Mouse (Mus musculus) intestine, postnatal 0 days (tissue): ENCODE measurements around the gene Stx8. TPM values are rescaled to one million over a fixed set of nuclear protein-coding genes. Genes with fewer than 3 reads are reported as not detected.

ENCODE experiments used
- ATAC-seq: fragments of 200-750 bp; cut with Nextera tagmentation; 2 replicates; pipeline ENCODE4 v1.8.0; 2017; ENCODE audit warnings: mild to moderate bottlenecking, moderate TSS enrichment, moderate library complexity
- H3K27ac ChIP-seq: fragments of 300-500 bp; sonication (generic); 2 replicates; pipeline ENCODE4 v1.5.1; 2014; ENCODE audit warnings: mild to moderate bottlenecking, low read depth, low read length, moderate library complexity
- H3K27me3 ChIP-seq: fragments of 300-500 bp; sonication (generic); replicated peaks from 2 replicates; pipeline ENCODE4 v1.6.1; 2014; ENCODE audit warnings: low read length, mixed read lengths; ENCODE audit not compliant: control insufficient read depth, insufficient read depth
- H3K36me3 ChIP-seq: fragments of 300-500 bp; sonication (generic); 2 replicates; pipeline ENCODE4 v1.6.1; 2014; ENCODE audit warnings: mild to moderate bottlenecking, moderate library complexity; ENCODE audit not compliant: control insufficient read depth, insufficient read depth
- H3K4me1 ChIP-seq: fragments of 300-500 bp; sonication (generic); replicated peaks from 2 replicates; pipeline ENCODE4 v1.6.1; 2014; ENCODE audit warnings: antibody characterized with exemption, low read length, mixed read lengths; ENCODE audit not compliant: control insufficient read depth, insufficient read depth
- H3K4me2 ChIP-seq: fragments of 300-500 bp; sonication (generic); replicated peaks from 2 replicates; pipeline ENCODE4 v1.6.1; 2014; ENCODE audit warnings: low read depth, mild to moderate bottlenecking, moderate library complexity
- H3K4me3 ChIP-seq: fragments of 300-500 bp; sonication (generic); 2 replicates; pipeline ENCODE4 v1.5.1; 2014; ENCODE audit warnings: low read depth, low read length
- H3K9ac ChIP-seq: fragments of 300-500 bp; sonication (generic); 2 replicates; pipeline ENCODE4 v1.6.1; 2014; ENCODE audit warnings: mild to moderate bottlenecking, low read depth, low read length
- H3K9me3 ChIP-seq: fragments of 300-500 bp; sonication (generic); 2 replicates; pipeline ENCODE4 v1.6.1; 2016; ENCODE audit warnings: mixed run types; ENCODE audit not compliant: control insufficient read depth
- CTCF ChIP-seq: sonication (generic); IDR thresholded peaks from 2 replicates; pipeline ENCODE4 v1.5.1; 2016; ENCODE audit warnings: low read depth, mild to moderate bottlenecking, control low read depth, antibody characterized with exemption, moderate library complexity
- WGBS: fragments of 180-500 bp; shearing (Covaris S2); extraction: QIAGEN DNeasy Blood & Tissue Kit; methylation state at CpG from one replicate; pipeline ENCODE4 v1.1.7; 2014; 5-methylcytosine and 5-hydroxymethylcytosine counted together
- polyA plus RNA-seq: library from polyadenylated mRNA; unstranded; fragments of >200 nt; fragmentation: Nextera tagmentation; extraction: Ambion mirVana; gene quantifications from 2 replicates; pipeline ENCODE4 v1.2.1, GENCODE M21; 2015

Gene Stx8
- polyA plus RNA-seq, 1 experiment from 2014 or later, result 79.1 TPM

DNA sequence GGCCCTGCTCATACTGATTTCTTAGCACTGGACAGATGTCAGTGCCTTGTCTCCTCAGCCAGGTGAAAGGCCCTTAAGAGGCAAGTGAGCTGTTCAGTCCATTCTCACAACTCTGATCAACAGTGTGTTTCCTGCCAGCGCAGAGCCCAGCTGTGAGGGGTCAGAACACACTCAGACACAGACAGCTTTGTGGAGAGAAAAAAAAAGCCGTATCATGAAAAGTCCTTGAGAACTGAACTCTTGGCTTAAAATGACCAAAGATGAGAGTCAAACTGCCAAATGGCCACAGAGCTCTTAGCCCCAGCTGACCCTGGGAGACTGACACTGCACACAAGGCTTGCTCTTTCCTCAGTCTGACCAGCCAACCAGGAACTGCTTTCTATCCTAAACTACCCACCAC, 242.0 kb downstream of the Stx8 start:
- H3K4me3 ChIP-seq, result no peak overlapping the region
- no peak for TF ChIP-seq CTCF

DNA sequence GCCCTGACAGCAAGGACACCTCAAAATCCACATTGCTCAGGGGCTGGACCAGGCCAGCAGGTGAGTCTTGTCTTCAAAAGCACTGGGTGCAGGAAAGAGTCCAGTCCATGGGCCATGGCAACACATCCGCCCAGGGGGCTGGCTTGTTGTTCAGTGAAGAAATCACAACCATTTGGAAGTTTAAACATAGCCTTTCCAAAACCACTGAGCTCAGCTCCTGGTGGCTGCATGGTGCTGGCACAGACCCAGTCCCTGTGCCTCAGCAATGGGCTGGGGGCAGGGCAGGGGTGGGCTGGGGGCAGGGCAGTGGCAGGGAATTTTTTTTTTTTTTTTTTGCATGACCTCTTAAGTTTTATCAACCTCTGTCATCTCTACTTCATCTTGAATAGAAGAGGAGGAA, 242.6 kb downstream of the Stx8 start:
- 61% methylated on average over 1 of the region's 1 CpGs for WGBS
- H3K27ac ChIP-seq, result no peak overlapping the region

More for the DNA sequence above, 242.0 kb downstream of the Stx8 start:
- no peaks in the 10 kb centered on the region for H3K27me3 ChIP-seq
- no peak overlapping the region for H3K4me2 ChIP-seq
- no peaks in the 10 kb centered on the region for H3K9me3 ChIP-seq
- H3K4me1 ChIP-seq, result no peaks in the 10 kb centered on the region
- no peak overlapping the region for H3K27ac ChIP-seq
- H3K9ac ChIP-seq, result no peak overlapping the region; the same call in 1 of the 2 replicates
- 0 out of 2 replicates have a peak, but pooled peaks cover 3% of the 10 kb centered on the region for H3K36me3 ChIP-seq
- no peak for ATAC-seq
- WGBS, result 71% methylated on average over 2 of the region's 2 CpGs

DNA sequence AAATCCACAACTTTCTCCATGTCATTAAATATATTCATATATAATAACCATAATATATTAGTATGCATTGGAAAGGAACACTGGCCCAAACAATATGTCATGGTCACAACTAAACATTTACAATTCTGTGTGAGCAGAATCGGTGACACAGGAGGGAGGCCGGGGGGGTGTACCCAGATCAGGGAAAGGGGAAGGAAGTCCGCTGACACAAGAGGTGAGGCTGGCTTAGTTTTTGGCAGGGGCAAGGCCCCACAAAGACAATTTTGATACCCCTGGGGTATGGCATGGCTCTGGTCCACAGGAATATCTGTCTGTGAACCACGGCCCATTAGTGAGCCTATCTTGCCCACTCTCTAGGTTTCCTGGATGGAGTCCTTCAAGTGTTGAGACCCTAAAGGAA, 243.5 kb downstream of the Stx8 start:
- no peak overlapping the region for H3K4me3 ChIP-seq
- H3K9ac ChIP-seq, result no peak overlapping the region
- H3K36me3 ChIP-seq, result 0 out of 2 replicates have a peak, but pooled peaks cover 3% of the 10 kb centered on the region
- no peak overlapping the region for H3K4me2 ChIP-seq
- ATAC-seq, result no peak
- H3K9me3 ChIP-seq, result no peaks in the 10 kb centered on the region
- 86% methylated on average over 4 of the region's 4 CpGs for WGBS
- no peak overlapping the region for H3K27ac ChIP-seq
- no peaks in the 10 kb centered on the region for H3K4me1 ChIP-seq
- no peak for TF ChIP-seq CTCF
- H3K27me3 ChIP-seq, result no peaks in the 10 kb centered on the region

More for the DNA sequence above, 242.6 kb downstream of the Stx8 start:
- Histone ChIP-seq H3K4me3 (no peak overlapping the region), H3K9ac (no peak overlapping the region; the same call in 1 of the 2 replicates), H3K4me2 (no peak overlapping the region), H3K36me3 (0 out of 2 replicates have a peak, but pooled peaks cover 3% of the 10 kb centered on the region), H3K4me1 (no peaks in the 10 kb centered on the region), H3K9me3 (no peaks in the 10 kb centered on the region), H3K27me3 (no peaks in the 10 kb centered on the region)
- no peak for ATAC-seq
- no peak for TF ChIP-seq CTCF

DNA sequence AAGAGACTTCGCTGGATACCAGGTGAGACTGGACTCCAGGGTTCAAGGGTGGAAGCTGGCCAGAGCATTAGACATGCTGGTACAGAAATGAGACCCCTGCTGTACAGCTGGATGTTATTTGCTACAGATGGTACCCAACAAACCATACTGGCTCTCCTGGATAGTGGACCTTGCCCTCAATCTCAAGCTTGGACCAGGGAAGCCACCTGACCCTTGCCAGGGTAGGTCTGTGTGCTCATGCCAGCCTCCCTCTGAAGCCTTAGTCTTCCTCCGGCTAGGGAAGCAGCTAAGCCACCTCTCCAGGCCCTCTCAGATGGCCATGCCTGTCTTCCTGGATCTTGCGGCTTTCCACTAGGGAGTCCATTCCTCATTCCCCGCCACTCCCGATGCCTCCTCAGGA, 244.7 kb downstream of the Stx8 start:
- no peaks in the 10 kb centered on the region for H3K9me3 ChIP-seq
- WGBS, result 91% methylated on average over 5 of the region's 5 CpGs
- TF ChIP-seq CTCF, result no peak
- 0 out of 2 replicates have a peak, but pooled peaks cover 3% of the 10 kb centered on the region for H3K36me3 ChIP-seq
- peaks cover 6% of the 10 kb centered on the region; the same call in 1 of the 2 replicates for H3K4me1 ChIP-seq
- no peaks in the 10 kb centered on the region for H3K27me3 ChIP-seq
- no peak overlapping the region for H3K4me2 ChIP-seq
- no peak overlapping the region for H3K27ac ChIP-seq
- ATAC-seq, result no peak
- H3K9ac ChIP-seq, result no peak overlapping the region
- H3K4me3 ChIP-seq, result no peak overlapping the region

DNA sequence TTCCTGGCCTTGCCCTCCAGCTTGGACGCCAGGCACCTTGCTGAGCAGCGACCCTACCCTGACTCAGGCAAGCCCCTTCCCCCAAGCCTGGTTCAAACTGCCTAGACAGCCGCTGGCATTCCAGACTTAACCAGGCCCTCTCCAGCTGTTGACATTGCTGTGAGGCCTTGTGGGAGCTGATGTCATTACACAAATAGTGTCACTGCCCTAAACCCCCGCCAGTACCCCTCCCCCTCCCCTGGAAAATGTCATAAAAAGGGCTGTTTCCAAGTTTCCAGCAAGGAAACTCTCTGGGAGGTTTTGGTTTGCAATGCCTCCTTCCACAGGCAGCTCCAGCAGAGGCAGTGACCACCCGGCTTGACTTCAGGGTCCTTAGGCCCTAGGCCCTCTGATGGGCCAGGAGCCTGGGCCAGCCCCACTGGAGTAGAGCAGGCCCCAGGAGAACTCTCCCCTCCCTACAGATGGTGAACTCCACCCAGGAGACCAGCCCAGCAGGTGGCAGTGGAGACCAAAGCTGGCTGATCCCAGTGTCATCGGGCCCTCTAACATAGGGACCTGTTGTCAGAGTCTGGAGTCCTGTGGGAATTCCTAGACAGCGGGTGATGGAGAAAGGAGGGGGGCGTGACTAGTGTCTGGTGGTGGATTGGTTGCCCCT, 246.1 kb downstream of the Stx8 start:
- Histone ChIP-seq H3K9ac (no peak overlapping the region), H3K4me2 (no peak overlapping the region), H3K27me3 (no peaks in the 10 kb centered on the region), H3K4me3 (no peak overlapping the region), H3K36me3 (0 out of 2 replicates have a peak, but pooled peaks cover 3% of the 10 kb centered on the region), H3K27ac (no peak overlapping the region), H3K9me3 (no peaks in the 10 kb centered on the region), H3K4me1 (peaks cover 13% of the 10 kb centered on the region; the same call in 1 of the 2 replicates)
- 15% methylated on average over 8 of the region's 8 CpGs for WGBS
- ATAC-seq, result peak; percentile 26; the same call in 1 of the 2 replicates
- TF ChIP-seq CTCF, result peak; percentile 77

DNA sequence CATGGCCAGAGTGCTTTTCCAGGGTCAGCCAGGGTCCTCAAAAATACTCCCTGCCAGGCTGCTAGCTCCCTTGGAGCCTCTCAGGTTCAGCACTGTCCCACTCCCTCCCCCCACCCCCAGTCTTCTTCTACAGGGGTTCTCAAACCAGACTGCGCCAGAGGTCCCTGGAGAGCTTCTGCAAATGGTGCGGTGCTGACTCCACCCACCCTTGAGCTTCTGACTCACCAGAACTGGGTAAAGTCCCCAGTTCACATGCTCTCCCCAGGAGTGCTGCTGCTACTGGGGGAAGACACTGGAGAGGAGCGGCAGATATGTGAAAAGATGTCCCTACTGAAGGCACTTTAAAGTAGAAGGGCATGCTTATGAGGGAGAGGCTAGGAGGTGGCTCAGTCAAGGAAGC, 247.9 kb downstream of the Stx8 start:
- 37% methylated on average over 3 of the region's 3 CpGs for WGBS
- Histone ChIP-seq H3K27me3 (no peaks in the 10 kb centered on the region), H3K27ac (no peak overlapping the region), H3K36me3 (0 out of 2 replicates have a peak, but pooled peaks cover 3% of the 10 kb centered on the region), H3K4me2 (no peak overlapping the region), H3K4me3 (no peak overlapping the region), H3K9me3 (no peaks in the 10 kb centered on the region), H3K9ac (no peak overlapping the region), H3K4me1 (peaks cover 13% of the 10 kb centered on the region; the same call in 1 of the 2 replicates)
- ATAC-seq, result no peak
- no peak for TF ChIP-seq CTCF
